Mouse (Mus musculus) embryonic facial prominence, embryonic 13.5 days (tissue): ENCODE data around the gene Arhgap27. TPM values are rescaled to one million over a fixed set of nuclear protein-coding genes. Genes with fewer than 3 reads are reported as not detected.
"Not testable (repeated sequence)": the region's sequence is repeated elsewhere in the genome, so short reads cannot be mapped to it uniquely, and the experiment has no call there.

Experiments
- ATAC-seq: fragments of 200-750 bp; cut with Nextera tagmentation; 2 replicates; pipeline ENCODE4 v1.8.0; 2017; ENCODE audit warnings: low read depth; ENCODE audit not compliant: insufficient number of reproducible peaks, insufficient read depth, low FRiP score, low TSS enrichment
- H3K27ac ChIP-seq: fragments of 300-500 bp; sonication (generic); 2 replicates; pipeline ENCODE4 v1.5.1; 2015; ENCODE audit warnings: moderate library complexity, mild to moderate bottlenecking, inconsistent platforms
- H3K27me3 ChIP-seq: fragments of 300-500 bp; sonication (generic); 2 replicates; pipeline ENCODE4 v1.6.1; 2015; ENCODE audit warnings: mild to moderate bottlenecking, inconsistent platforms
- H3K36me3 ChIP-seq: fragments of 300-500 bp; sonication (generic); 2 replicates; pipeline ENCODE4 v1.6.1; 2015; ENCODE audit warnings: mild to moderate bottlenecking, inconsistent platforms
- H3K4me1 ChIP-seq: fragments of 300-500 bp; sonication (generic); 2 replicates; pipeline ENCODE4 v1.6.1; 2015; ENCODE audit warnings: inconsistent platforms
- H3K4me2 ChIP-seq: fragments of 300-500 bp; sonication (generic); 2 replicates; pipeline ENCODE4 v1.6.1; 2015; ENCODE audit warnings: moderate library complexity, mild to moderate bottlenecking, inconsistent platforms
- H3K4me3 ChIP-seq: fragments of 300-500 bp; sonication (generic); 2 replicates; pipeline ENCODE4 v1.5.1; 2015; ENCODE audit warnings: mild to moderate bottlenecking, inconsistent platforms
- H3K9ac ChIP-seq: fragments of 300-500 bp; sonication (generic); 2 replicates; pipeline ENCODE4 v1.6.1; 2015; ENCODE audit warnings: mild to moderate bottlenecking, inconsistent platforms
- H3K9me3 ChIP-seq: fragments of 300-500 bp; sonication (generic); 2 replicates; pipeline ENCODE4 v1.6.1; 2016; ENCODE audit warnings: inconsistent platforms
- whole genome bisulfite sequencing: fragments of 180-500 bp; shearing (Covaris S2); methylation state at CpG from one replicate; pipeline ENCODE4 v1.1.7; 2015; ENCODE audit warnings: mixed read lengths; 5-methylcytosine and 5-hydroxymethylcytosine counted together
- polyA plus RNA-seq: library from polyadenylated mRNA; unstranded; fragments of >200 nt; fragmentation: Nextera tagmentation; extraction: Ambion mirVana; gene quantifications from 2 replicates; pipeline ENCODE4 v1.2.1, GENCODE M21; 2015

Arhgap27 gene
- polyA plus RNA-seq, 1 experiment from 2014 or later, result 6.8 TPM

- peaks cover 25% of the 10 kb centered on the region for H3K4me1 ChIP-seq
- no peaks in the 10 kb centered on the region for H3K36me3 ChIP-seq
- no peak for ATAC-seq
- H3K27ac ChIP-seq, result no peak overlapping the region
- peaks cover 38% of the 10 kb centered on the region for H3K27me3 ChIP-seq
- H3K4me3 ChIP-seq, result no peak overlapping the region
- H3K9me3 ChIP-seq, result no peaks in the 10 kb centered on the region
- H3K9ac ChIP-seq, result no peak overlapping the region
- H3K4me2 ChIP-seq, result no peak overlapping the region
- 74% methylated on average over 7 of the region's 7 CpGs for WGBS
Observed at GRCm38 (mm10) chr11:103330651-103331319, 32.7 kb downstream of the Arhgap27 start.

- H3K27ac ChIP-seq, result no peak overlapping the region
- ATAC-seq, result no peak
- H3K4me3 ChIP-seq, result no peak overlapping the region
- H3K4me1 ChIP-seq, result peaks cover 5% of the 10 kb centered on the region
- H3K36me3 ChIP-seq, result no peaks in the 10 kb centered on the region
- WGBS, result 14% methylated on average over 5 of the region's 5 CpGs
- no peak overlapping the region for H3K9ac ChIP-seq
- peaks cover 2% of the 10 kb centered on the region for H3K27me3 ChIP-seq
- H3K9me3 ChIP-seq, result no peaks in the 10 kb centered on the region
- H3K4me2 ChIP-seq, result no peak overlapping the region
Observed at GRCm38 (mm10) chr11:103326950-103327349, 36.5 kb downstream of the Arhgap27 start.

GRCm38 (mm10) chr11:103325172-103325571 lies 38.3 kb downstream of the Arhgap27 start:
- Histone ChIP-seq H3K27ac (no peak overlapping the region), H3K9me3 (no peaks in the 10 kb centered on the region), H3K9ac (no peak overlapping the region), H3K4me3 (no peak overlapping the region), H3K36me3 (no peaks in the 10 kb centered on the region), H3K4me1 (peaks cover 13% of the 10 kb centered on the region), H3K27me3 (no peaks in the 10 kb centered on the region; the same call in 1 of the 2 replicates), H3K4me2 (no peak overlapping the region)
- ATAC-seq, result no peak
- 7% methylated on average over 8 of the region's 8 CpGs for WGBS

- H3K4me2 ChIP-seq, result no peak overlapping the region
- 58% methylated on average over 13 of the region's 13 CpGs for WGBS
- H3K9ac ChIP-seq, result no peak overlapping the region
- no peaks in the 10 kb centered on the region for H3K9me3 ChIP-seq
- no peak overlapping the region for H3K27ac ChIP-seq
- no peak overlapping the region for H3K4me3 ChIP-seq
- ATAC-seq, result no peak
- H3K36me3 ChIP-seq, result no peaks in the 10 kb centered on the region
- peaks cover 13% of the 10 kb centered on the region for H3K4me1 ChIP-seq
- no peaks in the 10 kb centered on the region; the same call in 1 of the 2 replicates for H3K27me3 ChIP-seq
Observed at GRCm38 (mm10) chr11:103324723-103325122, 38.8 kb downstream of the Arhgap27 start.

GRCm38 (mm10) chr11:103322832-103323231 lies 40.7 kb downstream of the Arhgap27 start:
- H3K4me3 ChIP-seq, H3K27me3 ChIP-seq, H3K36me3 ChIP-seq, H3K27ac ChIP-seq, H3K9me3 ChIP-seq, ATAC-seq, H3K4me2 ChIP-seq, H3K9ac ChIP-seq: not testable (repeated sequence)
- 33% methylated on average over 4 of the region's 4 CpGs for WGBS
- peaks cover 13% of the 10 kb centered on the region for H3K4me1 ChIP-seq

- H3K4me1 ChIP-seq, result peaks cover 13% of the 10 kb centered on the region
- WGBS, result 48% methylated on average over 4 of the region's 4 CpGs
- no peak for ATAC-seq
Observed at GRCm38 (mm10) chr11:103320646-103321045, 42.8 kb downstream of the Arhgap27 start.

GRCm38 (mm10) chr11:103320196-103320595 lies 43.3 kb downstream of the Arhgap27 start:
- no peak for ATAC-seq
- no peaks in the 10 kb centered on the region; the same call in 1 of the 2 replicates for H3K27me3 ChIP-seq
- no peak overlapping the region for H3K9ac ChIP-seq
- no peaks in the 10 kb centered on the region for H3K9me3 ChIP-seq
- no peak overlapping the region for H3K27ac ChIP-seq
- no peak overlapping the region for H3K4me2 ChIP-seq
- no peaks in the 10 kb centered on the region for H3K36me3 ChIP-seq
- WGBS, result 79% methylated on average over 8 of the region's 8 CpGs
- peaks cover 13% of the 10 kb centered on the region for H3K4me1 ChIP-seq
- H3K4me3 ChIP-seq, result no peak overlapping the region

More at GRCm38 (mm10) chr11:103320646-103321045, 42.8 kb downstream of the Arhgap27 start:
- no peak overlapping the region for H3K27ac ChIP-seq
- no peaks in the 10 kb centered on the region for H3K36me3 ChIP-seq
- no peak overlapping the region for H3K4me2 ChIP-seq
- no peak overlapping the region for H3K9ac ChIP-seq
- no peaks in the 10 kb centered on the region; the same call in 1 of the 2 replicates for H3K27me3 ChIP-seq
- H3K4me3 ChIP-seq, result no peak overlapping the region
- no peaks in the 10 kb centered on the region for H3K9me3 ChIP-seq

- H3K4me3 ChIP-seq, result no peak overlapping the region
- H3K4me1 ChIP-seq, result peaks cover 13% of the 10 kb centered on the region; the same call in 1 of the 2 replicates
- ATAC-seq, result no peak
- no peak overlapping the region for H3K4me2 ChIP-seq
- no peaks in the 10 kb centered on the region for H3K36me3 ChIP-seq
- no peaks in the 10 kb centered on the region for H3K9me3 ChIP-seq
- no peak overlapping the region for H3K27ac ChIP-seq
- H3K27me3 ChIP-seq, result no peaks in the 10 kb centered on the region
- 65% methylated on average over 1 of the region's 1 CpGs for WGBS
- H3K9ac ChIP-seq, result no peak overlapping the region
Observed at GRCm38 (mm10) chr11:103318042-103318441, 45.5 kb downstream of the Arhgap27 start.

GRCm38 (mm10) chr11:103315379-103315778 lies 48.1 kb downstream of the Arhgap27 start:
- H3K4me2 ChIP-seq, result no peak overlapping the region
- WGBS, result 82% methylated on average over 5 of the region's 5 CpGs
- no peak overlapping the region for H3K9ac ChIP-seq
- H3K4me1 ChIP-seq, result peaks cover 21% of the 10 kb centered on the region
- no peak overlapping the region for H3K27ac ChIP-seq
- no peaks in the 10 kb centered on the region for H3K27me3 ChIP-seq
- H3K4me3 ChIP-seq, result no peak overlapping the region
- ATAC-seq, result no peak
- no peaks in the 10 kb centered on the region for H3K9me3 ChIP-seq
- no peaks in the 10 kb centered on the region for H3K36me3 ChIP-seq

GRCm38 (mm10) chr11:103314736-103315374 lies 48.6 kb downstream of the Arhgap27 start:
- 72% methylated on average over 10 of the region's 10 CpGs for WGBS
- Histone ChIP-seq H3K4me2 (no peak overlapping the region), H3K27me3 (no peaks in the 10 kb centered on the region), H3K9me3 (no peaks in the 10 kb centered on the region), H3K4me1 (peaks cover 21% of the 10 kb centered on the region), H3K9ac (no peak overlapping the region), H3K4me3 (no peak overlapping the region), H3K36me3 (no peaks in the 10 kb centered on the region), H3K27ac (no peak overlapping the region)
- no peak for ATAC-seq

GRCm38 (mm10) chr11:103313542-103313941 lies 50.0 kb downstream of the Arhgap27 start:
- Histone ChIP-seq H3K9me3 (no peaks in the 10 kb centered on the region), H3K27ac (no peak overlapping the region), H3K36me3 (no peaks in the 10 kb centered on the region), H3K4me1 (peaks cover 21% of the 10 kb centered on the region), H3K4me3 (no peak overlapping the region), H3K4me2 (no peak overlapping the region), H3K27me3 (no peaks in the 10 kb centered on the region), H3K9ac (no peak overlapping the region)
- ATAC-seq, result no peak
- WGBS, result 85% methylated on average over 6 of the region's 6 CpGs

- Histone ChIP-seq H3K9me3 (no peaks in the 10 kb centered on the region), H3K36me3 (no peaks in the 10 kb centered on the region), H3K4me1 (peaks cover 21% of the 10 kb centered on the region), H3K27ac (peak overlapping the region; percentile 96), H3K4me2 (peak overlapping the region; percentile 74), H3K9ac (no peak overlapping the region), H3K27me3 (no peaks in the 10 kb centered on the region), H3K4me3 (no peak overlapping the region)
- ATAC-seq, result no peak
- 40% methylated on average over 8 of the region's 8 CpGs for WGBS
Observed at GRCm38 (mm10) chr11:103312655-103313255, 50.7 kb downstream of the Arhgap27 start.
